Mouse (Mus musculus): ENCODE data around the gene Parp11. TPM values are rescaled to one million over a fixed set of nuclear protein-coding genes. Genes with fewer than 3 reads are reported as not detected.

Gene Parp11
- polyA plus RNA-seq, 1 experiment, result 19.4 TPM

GRCm38 (mm10) chr6:127447686-127448460 lies 1.2 kb downstream of the Parp11 start:
- no peak for DNase-seq (ENCODE audit: low spot score)

DNA sequence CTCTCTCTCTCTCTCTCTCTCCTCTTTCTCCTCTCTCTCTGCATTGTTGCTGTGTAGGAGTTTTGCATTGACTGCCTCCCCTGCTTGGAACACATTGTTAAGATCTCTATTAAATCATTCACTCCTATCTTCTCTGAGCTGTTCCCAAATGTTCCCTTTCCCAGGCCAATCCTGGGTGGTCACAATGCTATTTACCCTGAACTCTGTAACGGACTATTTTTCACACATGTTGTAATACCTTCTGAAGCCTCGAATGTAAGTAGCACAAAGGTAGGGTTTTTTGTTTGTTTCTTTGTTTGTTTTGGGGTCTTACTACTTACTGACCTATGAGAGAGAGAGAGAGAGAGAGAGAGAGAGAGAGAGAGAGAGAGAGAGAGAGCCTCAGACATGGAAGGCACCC lies 2.2 kb downstream of the Parp11 start:
- no peak for DNase-seq (ENCODE audit: low spot score)

- no peak for DNase-seq (ENCODE audit: low spot score)
Measured at GRCm38 (mm10) chr6:127449531-127450422, 3.1 kb downstream of the Parp11 start.

DNA sequence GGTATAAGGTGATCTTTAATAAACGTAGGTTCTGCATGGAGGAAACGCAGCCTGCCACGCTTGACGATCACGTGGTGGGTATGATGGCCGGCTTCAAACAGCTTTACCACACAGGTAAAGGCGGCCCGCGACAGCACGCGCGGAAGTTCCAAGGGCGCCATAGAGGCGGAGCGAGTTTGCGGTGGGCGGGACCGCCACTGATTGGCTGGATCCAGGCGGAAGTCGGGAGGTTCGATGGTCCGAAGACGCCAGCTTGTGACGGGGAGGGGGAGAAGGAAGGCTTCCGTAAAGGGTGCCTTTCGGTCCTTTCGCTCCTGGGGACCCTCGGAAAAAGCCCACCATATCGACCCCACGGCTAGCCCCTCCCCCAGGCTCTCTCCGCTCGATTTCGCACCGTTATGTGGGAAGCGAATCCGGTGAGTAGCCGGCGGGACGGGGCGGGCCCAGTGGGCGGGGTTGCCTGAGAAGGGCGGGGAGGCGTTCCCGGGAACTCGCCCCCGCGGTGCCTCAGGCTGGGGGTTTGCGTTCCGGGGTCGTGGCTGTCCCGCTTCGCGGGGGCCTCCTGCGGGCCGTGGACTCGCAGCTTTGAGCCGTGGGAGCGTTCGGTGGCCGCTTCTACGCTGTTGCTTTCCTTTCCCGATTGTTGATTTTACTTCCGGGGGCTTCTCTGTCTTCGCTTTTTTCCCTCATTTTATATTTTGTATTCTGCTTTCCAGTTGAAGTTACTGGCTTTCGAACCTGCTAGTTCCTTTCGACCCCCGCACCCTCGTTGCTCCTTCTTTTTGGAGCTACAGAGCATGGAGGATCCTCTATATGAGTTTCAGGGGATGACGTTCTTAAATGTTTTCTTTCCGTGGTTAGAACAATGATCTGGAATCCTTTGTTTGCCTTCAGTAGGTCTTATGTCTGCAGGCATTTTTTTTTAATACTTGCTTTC lies 7.0 kb downstream of the Parp11 start:
- DNase-seq (ENCODE audit: low spot score), result peak; percentile 86

- no peak for DNase-seq (ENCODE audit: low spot score)
Measured at GRCm38 (mm10) chr6:127454344-127454707, 7.7 kb downstream of the Parp11 start.

- DNase-seq (ENCODE audit: low spot score), result no peak
Measured at GRCm38 (mm10) chr6:127454809-127455208, 8.2 kb downstream of the Parp11 start.

GRCm38 (mm10) chr6:127455440-127455839 lies 8.8 kb downstream of the Parp11 start:
- no peak for DNase-seq (ENCODE audit: low spot score)

GRCm38 (mm10) chr6:127456769-127457168 lies 10.1 kb downstream of the Parp11 start:
- DNase-seq (ENCODE audit: low spot score), result no peak

DNA sequence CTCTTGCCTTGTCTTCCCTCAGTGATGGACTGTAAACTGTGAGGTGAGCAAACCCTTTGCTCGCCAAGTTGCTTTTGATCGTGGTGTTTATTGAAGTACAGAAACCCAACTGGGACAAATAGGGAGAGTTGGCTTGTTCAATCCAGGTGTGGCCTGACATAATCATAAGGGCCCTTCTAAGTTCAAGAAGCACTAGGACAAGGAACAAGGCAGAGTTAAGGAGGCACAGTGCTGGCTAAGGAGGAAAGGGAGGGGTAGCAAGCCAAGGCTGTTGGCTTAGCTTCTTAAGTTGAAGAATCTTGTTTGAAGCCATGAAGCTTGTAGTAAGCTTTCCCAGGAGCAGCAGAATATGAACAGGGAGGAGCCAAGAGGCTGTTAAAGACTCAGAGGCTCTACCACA lies 13.1 kb downstream of the Parp11 start:
- DNase-seq (ENCODE audit: low spot score), result no peak

GRCm38 (mm10) chr6:127461491-127461890 lies 14.9 kb downstream of the Parp11 start:
- no peak for DNase-seq (ENCODE audit: low spot score)

DNA sequence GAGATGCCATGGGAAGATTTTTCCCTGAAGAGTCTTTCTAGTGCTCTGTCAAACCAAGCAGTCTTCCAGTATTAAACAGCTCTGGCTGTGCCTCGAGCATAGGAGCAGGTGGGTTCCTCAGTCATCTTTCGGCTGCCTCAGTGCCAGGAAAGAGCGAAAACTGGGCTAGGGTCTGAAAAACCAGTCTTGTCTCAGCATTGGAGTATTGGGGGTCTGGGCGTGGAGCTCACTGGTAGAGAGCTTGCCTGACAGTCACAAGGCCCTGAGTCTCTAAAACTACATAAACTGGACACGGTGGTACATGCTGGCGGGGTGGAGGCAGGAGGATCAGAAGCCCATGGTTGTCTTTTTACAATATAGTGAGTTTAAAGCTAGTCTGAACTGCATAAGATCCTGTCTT lies 15.6 kb downstream of the Parp11 start:
- DNase-seq (ENCODE audit: low spot score), result no peak

DNA sequence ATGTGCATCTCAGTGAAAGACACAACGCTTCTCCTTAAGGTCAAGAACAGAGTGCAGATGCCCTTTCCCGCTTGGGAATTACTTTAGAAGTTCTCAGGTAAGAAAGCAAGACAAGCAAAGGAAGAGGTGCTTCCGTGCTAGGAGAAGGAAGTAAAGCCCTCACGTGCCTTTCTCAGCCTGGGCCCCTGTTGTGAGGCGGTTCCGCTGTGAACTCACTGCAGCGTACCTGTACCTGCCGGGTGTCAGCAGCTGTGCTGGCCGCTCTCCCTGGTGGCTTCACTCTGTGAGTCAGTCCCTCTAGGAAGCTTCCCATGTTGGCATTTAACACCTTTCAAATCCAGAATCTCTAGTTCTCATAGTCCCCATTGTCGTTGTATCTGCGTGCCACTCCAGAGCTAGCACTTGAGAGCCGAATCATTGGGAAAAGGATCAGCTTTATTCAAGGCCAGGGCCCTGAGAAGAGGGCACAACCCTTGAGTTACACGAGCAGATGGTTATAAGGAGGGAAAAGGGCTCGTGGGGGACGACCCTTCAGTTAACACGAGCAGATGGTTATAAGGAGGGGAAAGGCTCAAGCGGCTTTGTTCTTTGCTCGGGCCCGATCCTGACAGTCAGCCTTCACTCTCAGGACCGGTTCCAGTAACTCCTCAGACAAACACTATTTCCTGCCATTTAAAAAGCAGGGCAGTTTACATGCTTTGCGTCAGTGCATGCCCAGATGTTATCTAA lies 16.8 kb downstream of the Parp11 start:
- no peak for DNase-seq (ENCODE audit: low spot score)

DNA sequence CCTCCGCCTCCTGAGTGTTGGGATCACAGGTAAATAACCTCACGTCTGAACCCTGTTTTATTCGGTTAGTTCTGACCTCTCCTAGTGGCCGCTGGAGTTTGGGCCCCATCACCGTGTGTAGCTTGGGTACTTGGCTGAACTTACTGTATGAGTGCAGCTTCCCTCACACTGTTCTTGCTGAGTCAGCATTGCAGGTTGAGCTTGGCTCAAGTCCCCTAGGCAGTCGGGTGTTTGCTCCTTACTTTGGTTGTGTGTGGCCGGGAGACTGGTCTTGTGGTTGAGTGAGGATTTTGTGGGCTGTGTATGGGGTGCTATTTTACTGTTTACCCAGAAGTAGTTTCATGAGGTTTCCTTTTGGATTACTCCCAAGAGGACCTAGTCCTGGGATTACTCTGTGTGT lies 17.9 kb downstream of the Parp11 start:
- no peak for DNase-seq (ENCODE audit: low spot score)

- DNase-seq (ENCODE audit: low spot score), result no peak
Measured at GRCm38 (mm10) chr6:127466749-127467310, 20.2 kb downstream of the Parp11 start.

DNA sequence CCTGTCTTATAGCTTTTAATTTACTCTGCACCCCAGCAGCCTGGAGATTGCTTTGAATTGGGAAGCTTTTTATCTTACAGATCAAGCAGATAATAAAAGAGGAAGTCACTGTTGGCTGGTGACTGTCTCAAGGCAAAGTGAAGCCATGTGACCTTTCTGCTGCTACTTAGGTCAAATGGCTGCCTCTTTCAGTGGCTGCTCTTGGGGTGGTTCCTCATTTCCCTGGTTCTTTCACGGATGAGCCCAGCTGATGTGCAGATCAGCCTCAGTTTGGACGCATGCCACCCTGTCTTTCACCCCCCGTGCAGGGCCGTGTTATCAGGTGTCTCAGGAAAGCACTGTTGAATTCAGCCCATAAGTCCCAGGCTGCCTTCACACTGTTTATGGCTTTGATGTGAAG lies 25.4 kb downstream of the Parp11 start:
- DNase-seq (ENCODE audit: low spot score), result no peak

DNA sequence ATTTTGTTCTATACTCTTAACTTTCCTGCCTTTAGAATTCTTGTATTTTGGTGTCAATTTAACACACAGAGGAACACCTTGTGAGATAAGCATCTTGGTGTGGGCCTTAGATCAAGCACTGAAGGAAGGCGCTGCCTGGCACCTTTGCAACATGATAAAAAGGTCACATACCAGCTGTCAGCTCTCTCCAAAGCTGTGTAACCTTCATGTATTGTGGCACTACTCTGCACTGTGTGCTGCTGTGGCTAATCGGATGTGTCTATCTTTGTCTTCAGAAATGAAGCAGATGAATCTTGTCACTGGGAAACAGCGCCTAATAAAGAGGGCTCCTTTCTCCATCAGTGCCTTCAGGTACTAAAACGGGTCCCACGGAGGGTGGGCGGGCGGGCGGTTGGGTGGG lies 27.3 kb downstream of the Parp11 start:
- DNase-seq (ENCODE audit: low spot score), result no peak

DNA sequence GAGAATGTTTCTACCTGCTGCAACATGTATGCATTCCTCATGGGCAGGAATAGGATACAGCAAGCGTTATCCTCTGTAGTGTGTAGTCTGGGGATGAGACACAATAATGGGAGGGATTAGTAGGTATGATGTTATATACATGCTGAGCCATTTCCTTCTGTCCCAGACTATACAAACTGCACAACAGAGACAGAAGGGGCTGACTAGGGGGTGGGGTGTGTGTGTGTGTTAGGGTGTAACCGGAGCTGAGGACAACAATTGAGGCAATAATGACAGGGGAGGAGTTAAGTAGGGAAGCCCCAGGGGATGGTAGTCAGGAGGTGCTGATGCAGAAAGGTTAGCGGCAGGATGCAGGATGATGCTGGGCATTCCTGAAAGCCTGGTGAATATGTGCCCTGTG lies 28.6 kb downstream of the Parp11 start:
- DNase-seq (ENCODE audit: low spot score), result no peak

DNA sequence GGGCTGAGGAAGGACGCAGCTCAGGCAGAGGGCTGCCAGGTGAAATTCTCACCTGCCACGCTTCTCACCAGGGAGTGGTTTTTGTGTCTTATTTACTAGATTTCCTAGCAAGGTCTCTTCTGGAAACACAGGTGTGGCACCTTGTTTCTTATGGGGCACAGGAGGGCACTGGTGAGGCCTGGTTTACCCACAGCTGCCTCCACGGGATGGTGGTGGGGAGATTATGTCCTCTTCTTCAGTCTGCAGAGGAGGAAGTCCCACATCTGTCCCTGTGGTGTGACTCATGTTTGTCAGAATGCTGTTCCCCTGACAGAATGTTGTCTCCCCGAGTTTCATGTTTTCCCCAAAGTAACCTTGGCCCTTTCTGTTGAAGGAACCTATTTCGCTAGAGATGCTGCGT lies 44.4 kb downstream of the Parp11 start:
- no peak for DNase-seq (ENCODE audit: low spot score)

GRCm38 (mm10) chr6:127492561-127492960 lies 45.9 kb downstream of the Parp11 start:
- no peak for DNase-seq (ENCODE audit: low spot score)

DNA sequence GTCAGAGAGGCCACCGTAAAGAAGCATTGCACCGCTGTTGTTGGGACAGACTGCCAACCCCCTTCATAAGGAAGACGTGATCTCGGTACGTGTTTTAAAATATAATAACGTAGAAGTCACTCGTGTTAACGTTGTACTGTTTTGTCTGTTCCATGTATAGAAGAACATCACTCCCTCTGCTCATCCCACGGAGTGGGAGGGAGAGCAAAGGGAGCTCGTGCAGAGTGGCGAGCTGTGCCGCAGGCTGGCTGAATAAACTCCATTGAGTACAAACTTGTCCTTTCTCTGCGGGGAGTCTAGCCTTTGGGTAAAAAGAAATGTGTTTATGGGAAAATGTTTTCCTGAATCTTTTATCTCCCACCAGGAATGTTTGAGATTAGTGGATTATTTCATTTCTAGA lies 47.1 kb downstream of the Parp11 start:
- no peak for DNase-seq (ENCODE audit: low spot score)

DNA sequence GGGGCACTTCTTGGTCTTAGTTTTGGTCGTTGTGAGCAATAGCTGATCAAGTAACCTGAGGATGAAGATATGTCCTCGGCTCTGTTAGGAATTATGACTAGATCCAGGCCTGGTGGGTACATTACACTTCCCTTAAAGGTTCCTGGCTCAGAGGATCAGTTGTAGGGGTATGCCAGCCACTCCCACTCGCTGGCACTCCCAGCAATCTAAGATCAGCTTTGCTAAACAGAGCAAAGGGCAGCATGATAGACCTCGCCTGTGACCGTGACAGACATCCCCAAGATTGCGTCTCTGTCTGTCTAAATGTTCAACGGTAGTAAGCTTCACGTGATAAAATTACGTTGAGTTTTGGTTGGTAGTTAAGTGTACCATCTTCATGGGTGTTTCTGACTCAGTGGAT lies 47.7 kb downstream of the Parp11 start:
- no peak for DNase-seq (ENCODE audit: low spot score)

Data from urinary bladder, adult 2 months (tissue).